Mouse (Mus musculus): ENCODE data around the gene Dcaf15. TPM values are rescaled to one million over a fixed set of nuclear protein-coding genes. Genes with fewer than 3 reads are reported as not detected.

Gene Dcaf15
- total and polyA plus RNA-seq, 2 experiments from 2014 or later: 2.9 to 16.1 TPM

DNA sequence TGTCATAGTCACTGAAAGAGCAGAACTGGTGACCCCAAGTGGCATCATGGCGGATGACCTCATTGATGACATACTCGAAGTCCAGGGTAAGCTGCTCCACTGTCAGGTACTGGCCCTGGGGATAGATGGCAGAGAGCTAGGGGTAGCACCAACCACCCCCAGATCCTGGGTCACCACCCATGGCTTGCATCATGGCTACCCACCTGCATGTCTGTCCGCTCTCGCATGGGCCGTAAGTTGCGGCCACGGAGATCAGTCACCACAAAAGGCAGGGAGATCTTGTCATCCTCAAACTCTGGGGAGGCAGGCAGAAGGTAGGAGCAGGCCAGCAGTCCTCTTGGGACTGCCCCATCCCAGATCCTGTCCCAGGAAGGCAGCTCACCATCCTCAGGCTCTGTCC is 6.2 kb downstream of the Dcaf15 start:
- Histone ChIP-seq H3K27me3 (ENCODE audit: control insufficient read depth, insufficient read depth, low read length) (no peaks in the 10 kb centered on the region), H3K36me3 (replicated peaks; ENCODE audit: control insufficient read depth, insufficient read depth, low read length) (peaks cover 69% of the 10 kb centered on the region), H3K27ac (ENCODE audit: low read depth) (no peak overlapping the region), H3K4me3 (ENCODE audit: low read depth, low read length) (no peak overlapping the region), H3K9ac (replicated peaks; ENCODE audit: low read depth, low read length) (no peak overlapping the region), H3K4me1 (ENCODE audit: control insufficient read depth, insufficient read depth) (no peaks in the 10 kb centered on the region), H3K9me3 (replicated peaks; ENCODE audit: control insufficient read depth, low read length) (no peaks in the 10 kb centered on the region), H3K4me2 (ENCODE audit: low read depth, low read length) (no peak overlapping the region)
- 87% methylated on average over 7 of the region's 7 CpGs for WGBS
- DNase-seq (ENCODE audit: low spot score) (no peak), ATAC-seq (ENCODE audit: insufficient read depth, low read depth) (no peak)
- TF ChIP-seq CTCF (IDR thresholded peaks at IDR 0.05; ENCODE audit: low read depth) (no peak), EP300 (IDR thresholded peaks at IDR 0.05; ENCODE audit: low read depth) (no peak)

DNA sequence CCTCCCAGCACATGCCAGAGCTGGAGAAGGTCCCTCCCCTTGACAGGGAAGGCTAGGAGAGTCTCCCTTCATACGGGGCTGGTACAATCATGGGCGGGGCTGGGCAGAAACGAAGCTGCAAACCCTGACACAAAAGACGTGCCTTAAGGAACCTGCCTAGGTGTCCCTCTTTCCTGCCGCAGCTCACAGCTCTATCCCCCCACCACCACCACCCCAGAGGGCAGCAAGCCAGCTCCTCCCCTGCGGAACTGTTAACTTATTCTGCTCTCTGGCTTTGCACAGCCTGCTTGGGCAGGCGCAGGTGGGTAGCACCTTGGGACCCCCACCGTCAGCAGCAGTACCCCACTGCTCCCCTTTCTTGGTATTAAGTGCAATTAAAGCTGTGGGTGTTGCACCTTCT is 8.5 kb downstream of the Dcaf15 start:
- Histone ChIP-seq H3K4me1 (ENCODE audit: control insufficient read depth, insufficient read depth) (no peaks in the 10 kb centered on the region), H3K9me3 (replicated peaks; ENCODE audit: control insufficient read depth, low read length) (no peaks in the 10 kb centered on the region), H3K27ac (ENCODE audit: low read depth) (no peak overlapping the region), H3K36me3 (replicated peaks; ENCODE audit: control insufficient read depth, insufficient read depth, low read length) (peaks cover 73% of the 10 kb centered on the region), H3K27me3 (ENCODE audit: control insufficient read depth, insufficient read depth, low read length) (no peaks in the 10 kb centered on the region), H3K4me2 (ENCODE audit: low read depth, low read length) (no peak overlapping the region), H3K9ac (replicated peaks; ENCODE audit: low read depth, low read length) (no peak overlapping the region), H3K4me3 (ENCODE audit: low read depth, low read length) (no peak overlapping the region)
- WGBS: 72% methylated on average over 8 of the region's 8 CpGs
- DNase-seq (ENCODE audit: low spot score): no peak
- no peak for TF ChIP-seq CTCF (IDR thresholded peaks at IDR 0.05; ENCODE audit: low read depth)
- no peak for TF ChIP-seq EP300 (IDR thresholded peaks at IDR 0.05; ENCODE audit: low read depth)
- ATAC-seq (ENCODE audit: insufficient read depth, low read depth): no peak

DNA sequence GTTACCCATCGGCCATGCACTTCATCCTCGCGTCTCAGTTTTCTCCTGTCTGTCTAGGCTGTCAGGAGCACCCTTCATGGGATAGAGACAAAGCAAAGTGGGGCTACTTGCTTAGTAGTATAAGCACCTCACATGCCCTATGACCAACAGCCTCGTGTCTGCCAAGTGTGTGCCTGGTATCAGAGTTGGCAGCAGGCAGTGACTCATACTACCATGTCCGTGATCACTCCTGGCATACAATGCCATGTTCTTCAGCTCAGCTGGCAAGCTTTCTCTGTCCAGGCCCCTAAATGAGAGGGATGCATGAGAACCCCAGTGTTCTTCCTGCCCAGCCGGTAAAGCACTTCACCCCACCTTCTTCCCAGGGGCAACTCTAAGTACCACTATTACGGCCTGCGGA is 14.0 kb downstream of the Dcaf15 start:
- WGBS: 80% methylated on average over 8 of the region's 8 CpGs

DNA sequence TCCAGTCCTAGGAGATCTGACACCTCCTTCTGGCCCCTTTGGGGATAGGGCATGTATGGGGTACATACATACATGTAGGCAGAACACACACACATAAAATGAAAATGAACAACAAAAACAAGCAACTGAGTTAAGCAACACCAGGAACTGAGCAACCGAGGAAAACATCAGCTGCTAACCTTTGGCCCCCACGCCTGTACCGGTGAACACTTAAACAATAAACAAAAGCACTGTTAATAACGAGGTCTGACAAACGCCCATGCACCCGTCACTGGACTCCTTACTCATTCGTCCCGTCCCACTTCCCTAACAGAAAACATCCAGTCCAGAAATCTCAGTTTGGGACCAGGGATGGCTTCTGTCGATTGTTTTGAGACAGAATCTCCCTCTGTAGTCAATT is 15.3 kb downstream of the Dcaf15 start:
- ATAC-seq (ENCODE audit: insufficient read depth, low read depth): no peak
- TF ChIP-seq EP300 (IDR thresholded peaks at IDR 0.05; ENCODE audit: low read depth) (no peak), CTCF (IDR thresholded peaks at IDR 0.05; ENCODE audit: low read depth) (no peak)
- H3K36me3 ChIP-seq (replicated peaks; ENCODE audit: control insufficient read depth, insufficient read depth, low read length): peaks cover 64% of the 10 kb centered on the region
- no peak overlapping the region for H3K9ac ChIP-seq (replicated peaks; ENCODE audit: low read depth, low read length)
- H3K4me1 ChIP-seq (ENCODE audit: control insufficient read depth, insufficient read depth): no peaks in the 10 kb centered on the region
- no peak overlapping the region for H3K27ac ChIP-seq (ENCODE audit: low read depth)
- no peak overlapping the region for H3K4me3 ChIP-seq (ENCODE audit: low read depth, low read length)
- DNase-seq (ENCODE audit: low spot score): no peak
- H3K4me2 ChIP-seq (ENCODE audit: low read depth, low read length): no peak overlapping the region
- no peaks in the 10 kb centered on the region for H3K9me3 ChIP-seq (replicated peaks; ENCODE audit: control insufficient read depth, low read length)
- no peaks in the 10 kb centered on the region for H3K27me3 ChIP-seq (ENCODE audit: control insufficient read depth, insufficient read depth, low read length)
- WGBS: 84% methylated on average over 9 of the region's 9 CpGs

More for the DNA sequence above, 14.0 kb downstream of the Dcaf15 start:
- no peak overlapping the region for H3K4me3 ChIP-seq (ENCODE audit: low read depth, low read length)
- no peak; the same call in 1 of the 2 replicates for ATAC-seq (ENCODE audit: insufficient read depth, low read depth)
- H3K4me2 ChIP-seq (ENCODE audit: low read depth, low read length): no peak overlapping the region
- no peak for TF ChIP-seq CTCF (IDR thresholded peaks at IDR 0.05; ENCODE audit: low read depth)
- no peak for TF ChIP-seq EP300 (IDR thresholded peaks at IDR 0.05; ENCODE audit: low read depth)
- peaks cover 66% of the 10 kb centered on the region for H3K36me3 ChIP-seq (replicated peaks; ENCODE audit: control insufficient read depth, insufficient read depth, low read length)
- no peaks in the 10 kb centered on the region for H3K9me3 ChIP-seq (replicated peaks; ENCODE audit: control insufficient read depth, low read length)
- no peaks in the 10 kb centered on the region for H3K4me1 ChIP-seq (ENCODE audit: control insufficient read depth, insufficient read depth)
- no peaks in the 10 kb centered on the region for H3K27me3 ChIP-seq (ENCODE audit: control insufficient read depth, insufficient read depth, low read length)
- H3K9ac ChIP-seq (replicated peaks; ENCODE audit: low read depth, low read length): no peak overlapping the region
- no peak for DNase-seq (ENCODE audit: low spot score)
- no peak overlapping the region for H3K27ac ChIP-seq (ENCODE audit: low read depth)

DNA sequence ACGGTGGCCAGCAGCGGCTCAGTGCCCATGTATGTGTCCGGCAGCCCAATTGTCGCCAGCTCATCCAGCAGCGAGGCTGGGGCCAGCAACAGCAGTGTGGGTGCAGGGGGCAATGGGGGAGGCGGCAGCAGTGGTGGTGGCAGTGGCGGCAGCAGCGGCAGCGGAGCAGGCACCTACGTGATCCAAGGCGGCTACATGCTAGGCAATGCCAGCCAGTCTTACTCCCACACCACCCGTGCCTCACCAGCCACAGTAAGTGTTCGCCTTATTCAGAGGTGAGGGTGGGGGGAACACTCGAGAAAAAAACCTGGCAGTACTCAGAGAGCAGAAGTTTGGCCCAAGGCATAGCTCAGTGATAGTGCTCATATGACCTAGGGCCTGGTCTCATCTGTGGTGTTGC is 16.7 kb downstream of the Dcaf15 start:
- Histone ChIP-seq H3K4me3 (ENCODE audit: low read depth, low read length) (no peak overlapping the region), H3K27ac (ENCODE audit: low read depth) (no peak overlapping the region), H3K27me3 (ENCODE audit: control insufficient read depth, insufficient read depth, low read length) (no peaks in the 10 kb centered on the region), H3K4me1 (ENCODE audit: control insufficient read depth, insufficient read depth) (no peaks in the 10 kb centered on the region), H3K9ac (replicated peaks; ENCODE audit: low read depth, low read length) (no peak overlapping the region), H3K9me3 (replicated peaks; ENCODE audit: control insufficient read depth, low read length) (no peaks in the 10 kb centered on the region), H3K36me3 (replicated peaks; ENCODE audit: control insufficient read depth, insufficient read depth, low read length) (peaks cover 66% of the 10 kb centered on the region), H3K4me2 (ENCODE audit: low read depth, low read length) (no peak overlapping the region)
- WGBS: 95% methylated on average over 14 of the region's 14 CpGs
- DNase-seq (ENCODE audit: low spot score) (no peak), ATAC-seq (ENCODE audit: insufficient read depth, low read depth) (no peak)
- no peak for TF ChIP-seq CTCF (IDR thresholded peaks at IDR 0.05; ENCODE audit: low read depth)

DNA sequence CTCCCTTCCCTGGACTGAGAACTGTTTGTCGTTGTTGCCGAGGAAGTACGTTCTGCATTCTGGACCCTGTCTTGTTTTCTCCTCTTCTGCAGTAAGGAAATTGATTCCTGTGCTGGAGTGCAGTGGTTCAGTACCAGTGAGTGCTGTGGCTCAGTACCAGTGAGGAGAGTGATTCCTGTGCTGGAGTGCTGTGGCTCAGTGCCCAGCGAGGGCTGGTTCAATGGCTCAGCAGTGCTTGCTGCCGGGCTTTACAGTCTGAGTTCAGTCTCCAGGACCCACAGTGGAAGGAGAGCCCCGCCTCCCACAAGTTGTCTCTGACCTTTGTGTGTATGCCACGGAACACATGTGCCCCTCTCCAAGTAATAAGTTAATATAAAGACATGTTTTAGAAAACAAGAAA is 17.4 kb downstream of the Dcaf15 start:
- Histone ChIP-seq H3K4me3 (ENCODE audit: low read depth, low read length) (no peak overlapping the region), H3K36me3 (replicated peaks; ENCODE audit: control insufficient read depth, insufficient read depth, low read length) (peaks cover 66% of the 10 kb centered on the region), H3K4me1 (ENCODE audit: control insufficient read depth, insufficient read depth) (no peaks in the 10 kb centered on the region), H3K27ac (ENCODE audit: low read depth) (no peak overlapping the region), H3K9ac (replicated peaks; ENCODE audit: low read depth, low read length) (no peak overlapping the region), H3K9me3 (replicated peaks; ENCODE audit: control insufficient read depth, low read length) (no peaks in the 10 kb centered on the region), H3K27me3 (ENCODE audit: control insufficient read depth, insufficient read depth, low read length) (no peaks in the 10 kb centered on the region), H3K4me2 (ENCODE audit: low read depth, low read length) (no peak overlapping the region)
- WGBS: 89% methylated on average over 7 of the region's 7 CpGs
- DNase-seq (ENCODE audit: low spot score): no peak
- ATAC-seq (ENCODE audit: insufficient read depth, low read depth): no peak
- TF ChIP-seq EP300 (IDR thresholded peaks at IDR 0.05; ENCODE audit: low read depth) (no peak), CTCF (IDR thresholded peaks at IDR 0.05; ENCODE audit: low read depth) (no peak)
